Mouse (Mus musculus) lung, postnatal 0 days (tissue): ENCODE measurements around the gene Ccs.

Source experiments
- CTCF ChIP-seq: IDR thresholded peaks from 2 replicates; pipeline ENCODE4 v1.5.1; 2016; ENCODE audit warnings: antibody characterized with exemption, mild to moderate bottlenecking
- EP300 ChIP-seq: IDR thresholded peaks from 2 replicates; pipeline ENCODE4 v1.6.1; 2016; ENCODE audit warnings: antibody characterized with exemption, mild to moderate bottlenecking, control low read depth

DNA sequence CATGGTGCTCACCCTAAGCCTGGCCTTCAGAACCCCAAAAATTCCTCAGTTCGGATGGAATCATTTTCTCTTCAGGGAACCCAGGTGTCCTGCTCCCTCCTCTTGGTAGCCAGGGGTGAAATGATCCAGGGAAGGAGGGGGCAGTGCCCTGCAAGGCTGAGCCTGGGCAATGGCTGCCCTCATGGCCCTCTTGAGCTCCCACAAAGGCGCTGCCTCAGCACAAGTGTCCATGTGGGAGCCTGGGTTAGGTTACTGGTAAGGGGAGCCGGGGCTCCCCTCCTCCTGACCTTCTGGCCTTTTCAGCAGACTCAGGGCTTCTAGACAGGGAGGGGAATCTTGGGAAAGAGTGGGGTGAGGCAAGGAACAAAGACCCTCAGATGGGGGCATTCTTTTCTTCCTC is 37.6 kb upstream of the Ccs start:
- no peak for TF ChIP-seq EP300
- TF ChIP-seq CTCF = no peak
